In genomic region chr10:29424571-29424970, GRCm38 (mm10) we compare ENCODE assay signal across 21 mouse cellular contexts.
A peak's percentile ranks its signal among the peaks of the same experiment; 100 is the strongest.
DNase-seq lines count a peak whose midpoint lies in the region; ATAC-seq lines count a peak whose summit lies in the region.
"Had no signal": no experiment of that assay in that cellular context is flagged by ENCODE, and none has a peak within 500 bp of the region (broad histone marks: within the 10 kb centered on the region; RNA-seq: fewer than 3 reads in every experiment).

No protein-coding gene starts in this region.

- no peaks in the 10 kb centered on the region for H3K27me3 ChIP-seq in forebrain, embryonic 16.5 days (replicated peaks; ENCODE audit: control insufficient read depth, insufficient read depth, low read length)
- no peaks in the 10 kb centered on the region for H3K27me3 ChIP-seq in forebrain, embryonic 12.5 days
- H3K27me3 ChIP-seq: embryonic facial prominence, embryonic 13.5 days; embryonic facial prominence, embryonic 15.5 days had no signal

- no peaks in the 10 kb centered on the region for H3K9me3 ChIP-seq in forebrain, embryonic 16.5 days (ENCODE audit: control insufficient read depth, low read length)
- H3K9me3 ChIP-seq in forebrain, embryonic 12.5 days = no peaks in the 10 kb centered on the region
- H3K9me3 ChIP-seq: embryonic facial prominence, embryonic 13.5 days; embryonic facial prominence, embryonic 15.5 days had no signal

- no peaks in the 10 kb centered on the region for H3K4me1 ChIP-seq in forebrain, embryonic 16.5 days (replicated peaks; ENCODE audit: control insufficient read depth, insufficient read depth, low read length)
- H3K4me1 ChIP-seq in forebrain, embryonic 12.5 days = no peaks in the 10 kb centered on the region
- H3K4me1 ChIP-seq: embryonic facial prominence, embryonic 13.5 days; embryonic facial prominence, embryonic 15.5 days had no signal

- no peak overlapping the region for H3K27ac ChIP-seq in forebrain, embryonic 16.5 days (ENCODE audit: low read length)
- no peak overlapping the region for H3K27ac ChIP-seq in forebrain, embryonic 12.5 days
- H3K27ac ChIP-seq: embryonic facial prominence, embryonic 13.5 days; embryonic facial prominence, embryonic 15.5 days had no signal

- no peak overlapping the region for H3K4me3 ChIP-seq in forebrain, embryonic 16.5 days (replicated peaks; ENCODE audit: low read length)
- H3K4me3 ChIP-seq in forebrain, embryonic 12.5 days (replicated peaks) = no peak overlapping the region
- H3K4me3 ChIP-seq: embryonic facial prominence, embryonic 13.5 days; embryonic facial prominence, embryonic 15.5 days; erythroblast, embryonic 14.5 days had no signal

- 79% methylated on average over 2 of the region's 2 CpGs for whole genome bisulfite sequencing in forebrain, embryonic 16.5 days
- 92% methylated on average over 2 of the region's 2 CpGs for WGBS in forebrain, embryonic 12.5 days

- H3K36me3 ChIP-seq in forebrain, embryonic 16.5 days (ENCODE audit: control insufficient read depth, insufficient read depth) = no peaks in the 10 kb centered on the region
- no peaks in the 10 kb centered on the region for H3K36me3 ChIP-seq in forebrain, embryonic 12.5 days (replicated peaks)
- H3K36me3 ChIP-seq: embryonic facial prominence, embryonic 13.5 days; embryonic facial prominence, embryonic 15.5 days had no signal

- no peak overlapping the region for H3K9ac ChIP-seq in forebrain, embryonic 16.5 days (replicated peaks; ENCODE audit: low read depth, low read length)
- no peak overlapping the region for H3K9ac ChIP-seq in forebrain, embryonic 12.5 days
- H3K9ac ChIP-seq: embryonic facial prominence, embryonic 13.5 days; embryonic facial prominence, embryonic 15.5 days had no signal

- DNase-seq in frontal cortex, postnatal 14 days (ENCODE audit: low spot score in 2 of 2) = no peak
- DNase-seq in brain, adult 2 months (ENCODE audit: low read depth, low spot score) = peak; percentile 40
- DNase-seq in Muller cell, postnatal 12 days (ENCODE audit: inconsistent ontology term) = no peak
- DNase-seq: adrenal gland, adult 8-10 months; adrenal gland, postnatal 14 days; adrenal gland, postnatal 36 days; cerebellum, adult 11 months; cerebellum, adult 18-20 months; cerebellum, adult 8-10 months; cerebellum, adult 9-11 months; cerebellum, postnatal 14 days; cerebellum, postnatal 36 days; embryo, embryonic 11 days had no signal

- no peak overlapping the region for H3K4me2 ChIP-seq in forebrain, embryonic 16.5 days (ENCODE audit: low read length)
- H3K4me2 ChIP-seq in forebrain, embryonic 12.5 days = no peak overlapping the region
- H3K4me2 ChIP-seq: embryonic facial prominence, embryonic 13.5 days; embryonic facial prominence, embryonic 15.5 days had no signal

- 0 out of 2 replicates have a peak, but pooled peaks have one; percentile 36 for ATAC-seq in forebrain, embryonic 16.5 days
- ATAC-seq in forebrain, embryonic 12.5 days (ENCODE audit: low FRiP score) = no peak
- ATAC-seq in frontal cortex, adult (ENCODE audit: low TSS enrichment) = peak; percentile 90
- ATAC-seq: activated CD4-positive, CD25-positive, alpha-beta regulatory T cell, adult 4 months; Patski had no signal
